Mouse (Mus musculus) spleen, adult 12 weeks (tissue): ENCODE measurements around the gene Lax1.
"Not testable (repeated sequence)": the region's sequence is repeated elsewhere in the genome, so short reads cannot be mapped to it uniquely, and the experiment has no call there.

Experiments
- DNase-seq: peaks from one replicate; pipeline ENCODE4 v3.0.0; 2022; ENCODE audit warnings: low spot score

The Lax1 gene

DNA sequence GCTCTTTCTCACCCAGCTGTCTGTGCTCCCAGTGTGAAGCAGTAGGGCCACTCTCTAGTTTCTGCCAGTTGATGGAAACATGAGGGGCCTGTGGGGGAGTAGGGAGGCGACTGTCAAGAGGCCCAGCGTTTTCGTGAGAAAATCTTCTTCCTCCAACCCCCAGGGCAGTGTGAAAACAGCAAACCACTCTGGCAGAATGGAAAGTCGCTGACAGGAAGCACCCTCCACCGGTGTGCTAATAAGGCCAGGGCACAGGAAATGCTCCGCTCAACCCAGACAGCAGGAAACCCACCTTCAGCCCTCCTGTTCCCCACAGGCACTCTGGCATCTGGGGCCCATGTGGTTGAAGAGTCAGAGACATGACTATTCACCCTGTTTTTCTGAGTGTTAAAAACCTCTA is at the start of gene Lax1:
Gene Lax1, minus strand, starts transcription at position 212 of the 400 bp plus-strand sequence.
- peak; percentile 46 for DNase-seq

- DNase-seq: no peak
These were observed 46.8 kb upstream of the Lax1 start for GRCm38 (mm10) chr1:133736664-133737063.

- DNase-seq: no peak
These were observed 46.2 kb upstream of the Lax1 start for GRCm38 (mm10) chr1:133735995-133736652.

GRCm38 (mm10) chr1:133732814-133733213 is 42.9 kb upstream of the Lax1 start:
- DNase-seq: no peak

DNA sequence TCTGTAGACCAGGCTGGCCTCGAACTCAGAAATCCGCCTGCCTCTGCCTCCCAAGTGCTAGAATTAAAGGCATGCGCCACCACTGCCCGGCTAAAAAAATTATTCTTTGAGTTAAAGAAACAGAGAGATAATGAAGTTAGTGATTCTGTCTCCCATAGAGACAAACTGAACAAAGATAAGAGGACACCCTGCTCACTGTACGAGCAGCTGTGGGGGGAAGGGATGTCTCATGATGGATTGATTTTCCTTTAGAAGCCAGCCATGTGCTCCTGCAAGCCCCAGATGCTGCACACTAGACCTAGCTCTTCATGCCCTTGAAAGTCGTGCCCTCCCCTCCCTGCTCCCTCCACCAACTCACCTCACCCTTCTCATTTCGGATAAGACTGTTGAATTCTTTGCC is 38.4 kb upstream of the Lax1 start:
- DNase-seq: no peak

DNA sequence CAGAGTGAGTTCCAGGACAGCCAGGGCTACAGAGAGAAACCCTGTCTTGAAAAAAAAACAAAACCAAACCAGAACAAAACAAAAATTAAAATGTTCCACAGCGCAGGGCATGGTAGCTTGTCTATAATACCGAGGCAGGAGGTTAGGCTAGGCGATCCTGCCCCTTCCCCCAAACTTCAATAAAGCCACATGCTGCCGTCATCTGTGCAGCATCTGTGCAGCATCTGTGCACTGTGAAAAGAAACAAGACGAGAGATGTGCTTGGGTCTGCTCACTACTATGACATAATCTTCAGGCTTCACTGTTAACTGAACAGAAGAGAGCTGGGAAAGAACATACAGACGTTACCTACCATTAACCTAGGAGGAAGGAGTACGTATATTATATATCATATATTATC is 30.4 kb upstream of the Lax1 start:
- DNase-seq: no peak

GRCm38 (mm10) chr1:133718786-133719185 is 28.9 kb upstream of the Lax1 start:
- DNase-seq: no peak

DNA sequence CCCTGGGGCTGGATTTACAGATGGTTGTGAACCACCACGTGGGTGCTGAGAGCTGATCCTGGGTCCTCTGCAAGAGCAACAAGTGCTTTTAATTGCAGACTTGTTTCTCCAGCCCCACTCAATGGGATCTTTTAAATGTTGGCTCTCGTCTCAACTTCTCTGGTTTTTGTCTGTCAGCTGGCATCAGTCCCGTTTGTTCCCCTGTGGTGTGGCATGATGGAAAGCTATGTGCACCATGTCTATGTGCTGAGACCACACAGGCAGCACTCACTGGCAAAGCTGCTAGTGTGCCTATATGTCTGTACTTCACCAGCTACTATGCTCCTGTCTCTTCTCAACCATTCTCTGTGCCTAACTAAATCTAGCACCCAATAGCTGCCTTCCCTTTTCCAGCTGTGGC is 28.4 kb upstream of the Lax1 start:
- DNase-seq: no peak

DNA sequence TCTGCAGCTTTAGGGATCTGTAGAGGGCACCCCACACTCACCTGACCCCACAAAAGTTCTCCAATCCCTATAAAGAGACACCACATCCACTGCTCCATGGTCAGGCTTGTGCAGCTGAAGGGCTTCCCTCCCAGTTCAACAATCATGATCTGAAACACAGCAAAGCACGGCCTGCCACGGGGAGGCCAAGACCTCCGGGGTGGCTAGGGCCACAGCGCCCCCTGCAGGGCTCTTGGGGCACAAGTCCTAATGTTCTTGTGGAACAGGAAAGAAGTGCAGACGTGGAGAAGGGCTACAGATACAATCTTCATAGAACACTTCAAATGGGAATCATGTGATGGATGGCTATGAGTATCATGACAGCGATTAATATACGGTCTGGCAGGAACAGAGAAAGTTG is 26.6 kb upstream of the Lax1 start:
- peak; percentile 45 for DNase-seq

DNA sequence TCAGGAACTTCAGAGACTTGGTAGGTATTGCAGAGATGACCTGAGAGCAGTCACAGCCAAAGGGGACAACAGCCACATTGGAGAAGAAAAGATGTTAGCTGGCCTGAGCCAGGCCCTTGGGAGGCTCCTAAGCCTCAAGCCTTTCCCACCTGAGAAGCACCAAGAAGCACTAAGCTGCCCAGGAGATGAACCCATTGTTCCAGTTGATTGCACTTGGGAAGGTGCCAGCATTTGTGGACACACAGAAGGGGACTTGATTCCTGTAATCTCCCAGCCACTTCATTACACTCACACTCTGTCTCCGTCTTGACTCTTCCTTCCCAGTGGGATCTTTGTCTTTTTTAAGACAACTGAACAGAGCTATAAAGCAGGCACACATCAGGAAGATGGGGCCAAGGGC is 25.3 kb upstream of the Lax1 start:
- DNase-seq: no peak

DNA sequence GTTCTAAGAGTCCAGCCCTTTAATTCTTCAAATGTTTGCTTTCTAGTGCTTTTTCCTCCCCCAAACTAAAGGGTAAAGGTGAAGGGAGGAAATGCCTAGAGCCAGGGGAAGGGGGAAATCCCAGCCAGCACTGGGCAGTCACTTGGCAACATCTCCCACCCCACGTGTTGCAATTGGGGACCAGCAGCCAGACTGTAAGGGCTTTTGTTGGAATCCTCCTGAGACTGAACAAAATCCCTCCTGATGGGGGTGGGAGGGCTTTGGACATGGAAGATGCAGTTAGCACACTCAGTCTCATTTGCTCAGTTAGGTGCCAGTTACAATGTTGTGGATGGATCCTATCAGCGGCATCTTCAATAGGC is 23.1 kb upstream of the Lax1 start:
- DNase-seq: no peak

DNA sequence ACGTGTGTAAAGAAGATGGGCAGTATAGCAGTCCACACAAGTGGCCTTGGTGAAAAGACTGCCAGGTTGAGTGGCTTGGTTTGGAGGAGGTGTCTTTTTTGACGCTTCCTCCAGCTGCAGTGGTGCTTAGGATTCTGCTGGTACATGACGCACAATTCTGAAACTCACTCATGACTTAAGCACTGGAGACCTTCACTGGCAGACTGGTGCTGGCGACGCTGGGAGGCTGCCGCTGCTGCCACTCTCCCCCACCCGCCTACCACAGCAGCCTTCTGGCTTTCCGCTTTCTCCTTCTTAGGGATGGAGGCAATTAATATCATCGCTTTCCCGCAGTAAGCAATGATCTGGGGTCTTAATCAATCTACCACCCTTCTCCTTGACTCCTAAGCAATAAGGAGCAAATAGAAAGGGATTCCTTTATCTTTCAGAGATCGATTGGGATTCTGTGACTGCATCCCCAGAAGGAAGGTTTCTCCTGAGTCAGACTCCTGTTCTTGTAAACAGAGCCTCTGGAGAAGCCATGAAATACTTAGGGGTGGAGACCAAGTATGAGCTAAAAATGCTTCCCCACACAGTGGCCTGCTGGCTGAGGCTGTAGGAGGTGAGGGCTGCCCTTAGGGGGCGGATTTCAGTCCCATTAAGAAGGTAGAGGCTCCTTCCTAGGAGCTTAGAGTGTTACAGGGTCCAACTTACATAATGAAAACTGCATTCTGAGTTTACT is 22.5 kb upstream of the Lax1 start:
- no peak for DNase-seq

GRCm38 (mm10) chr1:133711376-133711775 is 21.5 kb upstream of the Lax1 start:
- no peak for DNase-seq

- no peak for DNase-seq
These were observed 21.0 kb upstream of the Lax1 start for GRCm38 (mm10) chr1:133710895-133711294.

DNA sequence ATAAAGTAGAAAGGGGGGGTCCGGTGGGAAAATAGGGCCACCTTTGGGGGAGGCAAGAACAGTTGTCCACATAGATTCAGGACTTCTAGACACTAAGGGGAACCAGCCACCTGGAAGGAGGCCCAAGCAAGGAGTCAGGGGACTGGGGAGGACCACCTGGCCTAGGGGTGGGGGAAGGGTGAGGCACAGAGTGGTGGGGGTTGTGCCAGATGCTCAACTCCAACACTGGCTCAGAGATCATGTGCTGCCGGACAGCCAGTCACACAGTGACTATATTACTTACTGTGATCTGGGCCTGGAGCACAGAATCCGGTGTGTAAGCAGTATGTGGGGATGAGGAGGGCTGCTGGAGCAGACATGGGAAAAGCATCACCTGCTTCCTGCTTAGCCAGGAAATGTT is 19.4 kb upstream of the Lax1 start:
- no peak for DNase-seq

- not testable (repeated sequence) for DNase-seq
These were observed 11.9 kb upstream of the Lax1 start for GRCm38 (mm10) chr1:133701824-133702223.

DNA sequence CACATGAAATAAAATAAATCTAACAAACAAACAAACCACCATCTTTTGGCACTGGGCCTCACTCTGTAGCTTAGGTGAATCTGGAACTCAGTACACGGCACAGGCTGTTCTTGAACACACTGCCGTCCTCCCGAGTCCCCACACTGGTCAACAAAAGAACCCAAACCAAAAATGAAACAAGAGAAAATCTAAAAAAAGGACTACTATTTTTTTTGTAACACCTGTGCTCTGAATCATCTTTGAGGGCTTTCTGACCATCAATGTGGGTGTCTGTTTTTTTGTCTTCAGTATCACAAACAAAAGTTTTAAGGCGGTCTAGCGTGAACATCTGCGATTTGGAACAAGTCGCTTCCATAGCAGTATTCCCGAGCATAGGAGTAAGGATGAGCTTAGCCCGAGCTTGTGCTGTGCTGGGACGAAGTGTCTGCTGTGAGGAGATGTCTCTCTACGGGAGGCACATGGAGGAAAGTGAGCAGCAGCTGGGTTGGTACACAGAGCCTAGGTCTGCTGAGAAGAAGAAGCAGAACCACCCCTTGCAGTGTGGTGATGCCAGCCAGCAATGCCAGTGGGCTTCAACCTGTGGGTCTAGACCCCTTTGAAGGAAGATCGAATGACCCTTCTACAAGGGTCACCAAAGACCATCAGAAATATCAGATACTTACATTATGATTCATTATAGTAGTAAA is 8.2 kb upstream of the Lax1 start:
- no peak for DNase-seq

DNA sequence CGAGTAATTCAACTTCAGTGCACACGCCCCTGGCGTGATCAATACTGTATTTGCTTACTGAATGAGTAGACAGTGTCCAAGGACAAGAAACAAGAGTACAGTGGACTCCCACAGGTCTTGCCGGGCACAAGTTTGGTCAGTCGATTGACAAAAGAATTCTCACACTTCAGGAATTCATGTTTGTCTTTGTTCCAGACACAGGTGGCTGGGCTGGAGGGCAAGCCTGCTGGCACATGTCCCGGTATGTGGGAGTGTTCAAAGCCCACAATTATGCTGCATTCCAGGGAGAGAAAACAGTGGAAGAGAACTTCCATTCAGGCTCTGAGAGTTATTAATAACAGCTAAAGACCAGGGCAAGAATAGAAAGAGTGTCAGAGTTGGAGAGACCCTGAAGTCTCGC is 6.0 kb upstream of the Lax1 start:
- DNase-seq: no peak

GRCm38 (mm10) chr1:133694876-133695275 is 5.0 kb upstream of the Lax1 start:
- peak; percentile 21 for DNase-seq

DNA sequence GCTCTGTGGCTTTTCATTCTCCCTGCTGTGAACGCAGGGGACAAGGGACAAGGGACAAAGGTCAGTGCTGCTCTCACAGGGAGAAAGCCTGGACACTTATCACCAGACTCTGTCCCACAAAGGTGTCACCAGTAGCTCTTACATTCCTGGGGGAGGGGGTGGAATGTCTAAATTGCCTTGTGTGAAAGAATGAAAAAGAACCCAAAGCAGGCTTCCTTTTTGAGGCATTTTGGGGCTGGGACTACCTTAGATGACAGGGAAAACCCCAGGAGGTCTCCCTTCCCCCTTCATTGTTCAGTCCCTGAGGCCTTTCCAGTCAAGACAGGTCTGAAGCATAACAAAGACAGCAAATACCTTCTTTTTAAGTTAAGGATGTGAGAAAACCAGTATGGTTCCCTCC is 4.4 kb upstream of the Lax1 start:
- no peak for DNase-seq

DNA sequence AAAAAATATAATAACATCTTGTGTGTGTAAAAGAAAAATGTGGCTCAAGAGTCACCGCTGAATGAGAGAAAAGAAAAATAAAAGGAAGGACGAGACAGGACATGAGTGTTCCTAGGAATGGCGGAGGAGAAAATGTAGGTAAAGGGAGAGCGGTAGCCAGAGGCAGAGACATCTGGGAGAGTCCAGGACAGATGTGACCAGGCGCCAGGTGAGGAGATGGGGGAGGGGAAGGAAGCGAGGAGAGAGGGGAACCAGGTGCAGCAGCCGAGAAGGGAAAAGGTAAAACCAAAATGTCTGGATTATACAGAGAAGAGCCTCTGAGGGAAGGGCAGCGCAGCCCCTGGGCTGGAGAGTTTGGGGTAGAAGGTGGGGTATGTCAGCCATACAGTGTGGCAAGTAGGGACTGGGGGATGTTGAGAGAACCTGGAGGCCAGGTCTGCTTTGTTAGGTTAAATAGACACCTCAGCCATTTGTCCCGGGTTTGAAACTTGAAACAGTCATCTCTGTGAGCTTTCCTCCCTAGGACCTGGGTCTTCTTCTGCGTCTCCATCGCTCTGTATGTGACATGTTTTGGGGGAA is 3.7 kb upstream of the Lax1 start:
- no peak for DNase-seq

- DNase-seq: no peak
These were observed 2.3 kb upstream of the Lax1 start for GRCm38 (mm10) chr1:133692195-133692594.

- no peak for DNase-seq
These were observed 1.1 kb upstream of the Lax1 start for GRCm38 (mm10) chr1:133691046-133691445.
